Mouse (Mus musculus): Measurements from ENCODE around the gene Teddm3.

- TF ChIP-seq CTCF (IDR thresholded peaks at IDR 0.05; ENCODE audit: borderline replicate concordance, control insufficient read depth, extremely low read depth, insufficient read depth, low read length, poor library complexity) = no peak
- TF ChIP-seq POLR2A (IDR thresholded peaks at IDR 0.05; ENCODE audit: control insufficient read depth, extremely low read depth, insufficient read depth, low read length, poor library complexity) = no peak
Observed at GRCm38 (mm10) chr16:21136312-21137083, 17.3 kb downstream of the Teddm3 start.
